ENCODE assay signal across 23 mouse cellular contexts in the genomic region with DNA sequence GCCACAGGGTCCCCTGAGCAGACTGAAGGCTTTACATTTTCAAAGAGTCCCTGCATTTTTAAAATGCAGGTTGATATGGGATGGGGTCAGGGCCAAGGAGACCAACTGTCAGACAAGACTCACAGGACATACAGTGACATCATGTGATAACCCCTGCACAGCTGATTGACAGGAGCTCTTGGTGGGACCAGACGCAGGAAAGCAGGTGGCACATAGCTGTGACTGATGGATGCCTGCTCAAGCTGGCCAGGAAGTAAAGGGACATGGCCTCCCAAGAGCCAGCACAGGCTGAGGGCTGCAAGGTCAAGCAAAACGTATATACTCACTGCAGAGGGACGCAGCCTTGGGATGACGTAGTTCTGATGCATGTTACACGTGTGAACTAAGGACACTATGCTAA. TPM values are rescaled to one million over a fixed set of nuclear protein-coding genes. Genes with fewer than 3 reads are reported as not detected.
A peak's percentile ranks its signal among the peaks of the same experiment; 100 is the strongest.
DNase-seq lines count a peak whose midpoint lies in the region; ATAC-seq lines count a peak whose summit lies in the region.
"Had no signal": no experiment of that assay in that cellular context is flagged by ENCODE, and none has a peak within 500 bp of the region (broad histone marks: within the 10 kb centered on the region; RNA-seq: fewer than 3 reads in every experiment).

No protein-coding gene starts in this region.

- no peak overlapping the region for H3K4me3 ChIP-seq in heart, embryonic 12.5 days
- no peak overlapping the region for H3K4me3 ChIP-seq in heart, embryonic 10.5 days
- H3K4me3 ChIP-seq in intestine, embryonic 14.5 days (ENCODE audit: low read depth, low read length): no peak overlapping the region
- H3K4me3 ChIP-seq in intestine, embryonic 15.5 days (replicated peaks): no peak overlapping the region

- intact Hi-C loops in heart, postnatal 36 days (cut with DNase I): no loop called here

- peak; percentile 2 for DNase-seq in cerebellum, adult 9-11 months
- DNase-seq in cerebellum, adult 11-12 months: no peak
- DNase-seq in heart, adult 11 months: peak; percentile 56
- DNase-seq in heart, embryonic 10.5 days (ENCODE audit: low spot score): peak; percentile 64
- no peak for DNase-seq in heart, postnatal 36 days
- peak; percentile 40 for DNase-seq in intestine, embryonic 14.5 days (ENCODE audit: low spot score)
- DNase-seq: adrenal gland, adult 2 months; adrenal gland, adult 8-10 months; adrenal gland, postnatal 10 days; adrenal gland, postnatal 14 days; adrenal gland, postnatal 25 days; adrenal gland, postnatal 36 days; B cell, adult 2 months; cerebellum, adult 11 months; cerebellum, adult 18-20 months had no signal

- H3K27ac ChIP-seq in heart, embryonic 12.5 days (ENCODE audit: poor library complexity, severe bottlenecking): no peak overlapping the region
- H3K27ac ChIP-seq in heart, embryonic 10.5 days: no peak overlapping the region
- no peak overlapping the region for H3K27ac ChIP-seq in intestine, embryonic 14.5 days (ENCODE audit: low read depth)
- H3K27ac ChIP-seq in intestine, embryonic 15.5 days: no peak overlapping the region

- no peak for ATAC-seq in heart, embryonic 12.5 days (ENCODE audit: insufficient number of reproducible peaks, low FRiP score)
- ATAC-seq in intestine, embryonic 14.5 days (replicated peaks; ENCODE audit: low FRiP score, low TSS enrichment, low read depth): no peak
- ATAC-seq in intestine, embryonic 15.5 days: no peak
- ATAC-seq: activated CD4-positive, CD25-positive, alpha-beta regulatory T cell, adult 4 months; CD4-positive, CD25-positive, alpha-beta regulatory T cell, adult 4 months; Patski had no signal

- H3K27me3 ChIP-seq in heart, embryonic 12.5 days (replicated peaks): peaks cover 23% of the 10 kb centered on the region; the same call in 1 of the 2 replicates
- peaks cover 6% of the 10 kb centered on the region; the same call in 1 of the 2 replicates for H3K27me3 ChIP-seq in heart, embryonic 10.5 days (ENCODE audit: insufficient read depth, poor library complexity, severe bottlenecking)
- no peaks in the 10 kb centered on the region for H3K27me3 ChIP-seq in intestine, embryonic 14.5 days (replicated peaks; ENCODE audit: control insufficient read depth, insufficient read depth, low read length)
- no peaks in the 10 kb centered on the region for H3K27me3 ChIP-seq in intestine, embryonic 15.5 days (replicated peaks)
- H3K27me3 ChIP-seq: Patski had no signal

- no peaks in the 10 kb centered on the region for H3K36me3 ChIP-seq in heart, embryonic 12.5 days
- no peaks in the 10 kb centered on the region for H3K36me3 ChIP-seq in heart, embryonic 10.5 days
- no peaks in the 10 kb centered on the region for H3K36me3 ChIP-seq in intestine, embryonic 14.5 days (ENCODE audit: control insufficient read depth, insufficient read depth, low read length)
- H3K36me3 ChIP-seq in intestine, embryonic 15.5 days: no peaks in the 10 kb centered on the region
- H3K36me3 ChIP-seq: G1E had no signal

- H3K9ac ChIP-seq in heart, embryonic 12.5 days: no peak overlapping the region
- H3K9ac ChIP-seq in intestine, embryonic 14.5 days (ENCODE audit: low read length): no peak overlapping the region
- H3K9ac ChIP-seq in intestine, embryonic 15.5 days: no peak overlapping the region

- no peaks in the 10 kb centered on the region for H3K4me1 ChIP-seq in heart, embryonic 12.5 days (replicated peaks)
- peaks cover 14% of the 10 kb centered on the region; the same call in 1 of the 2 replicates for H3K4me1 ChIP-seq in heart, embryonic 10.5 days
- no peaks in the 10 kb centered on the region for H3K4me1 ChIP-seq in intestine, embryonic 14.5 days (replicated peaks; ENCODE audit: control insufficient read depth, insufficient read depth, low read length)
- no peaks in the 10 kb centered on the region for H3K4me1 ChIP-seq in intestine, embryonic 15.5 days (replicated peaks)

- no peak overlapping the region for H3K4me2 ChIP-seq in heart, embryonic 12.5 days
- H3K4me2 ChIP-seq in intestine, embryonic 14.5 days (ENCODE audit: low read length): no peak overlapping the region
- no peak overlapping the region for H3K4me2 ChIP-seq in intestine, embryonic 15.5 days (replicated peaks)

- 66% methylated on average over 5 of the region's 5 CpGs for WGBS in heart, embryonic 12.5 days
- WGBS in heart, embryonic 10.5 days: 65% methylated on average over 5 of the region's 5 CpGs
- 77% methylated on average over 5 of the region's 5 CpGs for WGBS in intestine, embryonic 14.5 days
- 68% methylated on average over 5 of the region's 5 CpGs for WGBS in intestine, embryonic 15.5 days

- H3K9me3 ChIP-seq in heart, embryonic 12.5 days (replicated peaks): no peaks in the 10 kb centered on the region
- no peaks in the 10 kb centered on the region for H3K9me3 ChIP-seq in heart, embryonic 10.5 days
- no peaks in the 10 kb centered on the region for H3K9me3 ChIP-seq in intestine, embryonic 14.5 days (ENCODE audit: control insufficient read depth, low read length)
- H3K9me3 ChIP-seq in intestine, embryonic 15.5 days: no peaks in the 10 kb centered on the region
- H3K9me3 ChIP-seq: G1E had no signal

RNA-seq across cellular contexts. Expression of a gene that starts 0.9 kb away (rescaled TPM):
- not detected in 2 replicates for polyA plus RNA-seq in heart, embryonic 12.5 days (2016; fragmentation: Nextera tagmentation; extraction: Ambion mirVana)
- not detected in 2 replicates for polyA plus RNA-seq in heart, embryonic 10.5 days (2016; fragmentation: Nextera tagmentation; extraction: Ambion mirVana)
- not detected for total RNA-seq in heart, postnatal 36 days (2021)
- not detected in 2 replicates for polyA plus RNA-seq in intestine, embryonic 14.5 days (2014; fragmentation: Nextera tagmentation; extraction: Ambion mirVana)
- 0.04 and 0.30 TPM in 2 replicates for polyA plus RNA-seq in intestine, embryonic 15.5 days (2015; fragmentation: Nextera tagmentation; extraction: Ambion mirVana)
- total RNA-seq: adrenal gland, adult 18-20 months; adrenal gland, adult 2 months; adrenal gland, postnatal 14 days; adrenal gland, postnatal 25 days; adrenal gland, postnatal 36 days had no signal
- polyA plus RNA-seq: C2C12, G1E had no signal

RNA-seq across cellular contexts. Expression of a gene that starts 39.2 kb away (rescaled TPM):
- 58.1 and 63.4 TPM in 2 replicates for polyA plus RNA-seq in heart, embryonic 12.5 days (2016; fragmentation: Nextera tagmentation; extraction: Ambion mirVana)
- 31.3 and 57.0 TPM in 2 replicates for polyA plus RNA-seq in heart, embryonic 10.5 days (2016; fragmentation: Nextera tagmentation; extraction: Ambion mirVana)
- 100 to 1,000 TPM; 199 to 208 TPM for total RNA-seq in heart, postnatal 36 days (2021)
- 4.5 and 6.5 TPM in 2 replicates for polyA plus RNA-seq in intestine, embryonic 14.5 days (2014; fragmentation: Nextera tagmentation; extraction: Ambion mirVana)
- 3.0 and 3.3 TPM in 2 replicates for polyA plus RNA-seq in intestine, embryonic 15.5 days (2015; fragmentation: Nextera tagmentation; extraction: Ambion mirVana)
- polyA plus RNA-seq: C2C12, G1E had no signal

Comparison
In these comparisons a context has a peak if more than half of its experiments do, and no peak if none do; other contexts are left out.
1. DNase-seq: peak in cerebellum, adult 9-11 months (single experiment), heart, adult 11 months (single experiment), heart, embryonic 10.5 days (single experiment) and intestine, embryonic 14.5 days (single experiment); none in cerebellum, adult 11-12 months (single experiment) and heart, postnatal 36 days (0 of 2).